Mouse (Mus musculus): ENCODE results near the gene Slc35a2.

DNA sequence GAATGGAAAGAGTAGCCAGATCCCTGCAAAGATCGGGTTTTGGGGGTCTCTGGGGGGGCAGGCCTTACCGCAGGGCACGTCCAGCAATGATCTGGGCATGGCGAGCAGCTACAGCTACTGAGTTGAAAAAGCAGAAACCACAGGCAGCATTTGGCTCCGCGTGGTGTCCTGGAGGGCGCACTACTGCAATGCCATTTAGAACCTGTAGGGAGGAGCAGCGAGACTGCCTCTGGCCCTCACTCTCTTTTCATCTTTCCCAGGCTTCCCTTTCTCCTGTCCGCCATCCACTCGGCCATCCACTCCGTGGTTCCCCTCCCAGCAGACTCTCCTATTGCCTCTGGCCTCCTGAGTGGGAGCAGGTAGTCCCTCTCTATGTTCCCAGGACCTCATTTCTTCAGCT, 53.0 kb downstream of the Slc35a2 start:
- no peak for TF ChIP-seq POLR2A (IDR thresholded peaks at IDR 0.05; ENCODE audit: insufficient read depth, low read depth, low read length)
- no peak for TF ChIP-seq CTCF (IDR thresholded peaks at IDR 0.05)
